Mouse (Mus musculus) retina, postnatal 7 days (tissue): ENCODE data around the gene Fstl4.

Source experiments
- DNase-seq: peaks from one replicate; pipeline ENCODE4 v3.0.0-alpha.2; 2012; ENCODE audit warnings: low read depth, low spot score

The Fstl4 gene

DNA sequence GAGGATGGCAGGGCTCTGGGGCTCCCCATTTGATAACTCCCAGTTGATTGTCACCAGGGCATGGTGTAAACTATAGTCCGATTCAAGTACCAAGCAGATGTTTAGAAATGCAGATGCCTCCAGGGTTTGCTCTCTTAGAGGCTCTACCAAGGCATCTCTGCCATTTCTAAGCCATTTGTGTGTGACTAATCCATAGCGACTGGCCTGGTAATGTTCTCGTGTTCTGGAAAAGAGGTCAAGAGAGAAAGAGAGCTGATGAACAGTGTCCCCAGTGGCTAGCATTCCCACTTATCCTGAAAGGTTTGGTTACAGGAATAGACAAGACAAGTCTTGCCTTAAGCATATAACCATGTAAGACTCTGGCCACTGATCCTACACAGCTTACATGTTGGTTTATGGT is 3.5 kb downstream of the Fstl4 start:
- no peak for DNase-seq

GRCm38 (mm10) chr11:52773073-52773472 is 8.6 kb downstream of the Fstl4 start:
- no peak for DNase-seq

DNA sequence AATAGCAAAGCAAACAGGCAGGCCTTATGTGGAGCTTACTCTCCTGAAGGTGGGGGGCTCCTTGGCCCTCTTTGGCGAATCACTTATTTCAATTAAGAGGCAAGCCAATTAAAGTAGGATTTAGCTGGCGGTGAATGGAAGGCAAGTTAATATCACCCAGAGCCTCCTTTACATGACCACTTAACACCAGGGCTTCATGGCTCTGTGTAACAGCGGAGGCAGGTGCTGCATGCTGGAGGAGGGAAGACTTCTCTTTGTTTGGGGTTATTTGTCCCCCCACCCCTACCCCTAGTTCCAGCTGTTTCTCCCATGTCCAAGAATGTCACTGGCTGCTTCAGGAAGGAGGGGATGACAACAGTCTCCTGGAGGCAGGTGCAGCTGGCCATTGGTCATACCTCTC is 10.9 kb downstream of the Fstl4 start:
- DNase-seq = no peak

DNA sequence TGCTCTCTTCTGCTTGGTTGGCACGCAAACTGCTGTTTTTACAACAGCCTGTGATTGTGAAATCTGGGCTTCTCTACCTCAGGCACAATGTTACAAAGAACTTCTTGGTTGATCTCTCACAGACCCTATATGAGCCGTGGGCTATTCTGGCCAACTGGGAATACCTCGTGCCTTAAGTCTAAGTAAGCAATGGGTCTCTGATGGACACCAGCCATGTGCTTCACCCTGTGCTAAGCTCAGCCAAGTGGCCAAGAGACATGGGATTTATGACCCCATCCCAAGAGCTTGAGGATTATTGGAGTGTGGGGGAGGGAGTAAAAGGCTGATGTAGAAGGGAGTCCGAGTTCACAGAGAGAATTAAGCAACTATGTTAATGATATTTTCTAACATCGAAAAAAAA is 18.0 kb downstream of the Fstl4 start:
- no peak for DNase-seq

GRCm38 (mm10) chr11:52794331-52794730 is 29.9 kb downstream of the Fstl4 start:
- no peak for DNase-seq

DNA sequence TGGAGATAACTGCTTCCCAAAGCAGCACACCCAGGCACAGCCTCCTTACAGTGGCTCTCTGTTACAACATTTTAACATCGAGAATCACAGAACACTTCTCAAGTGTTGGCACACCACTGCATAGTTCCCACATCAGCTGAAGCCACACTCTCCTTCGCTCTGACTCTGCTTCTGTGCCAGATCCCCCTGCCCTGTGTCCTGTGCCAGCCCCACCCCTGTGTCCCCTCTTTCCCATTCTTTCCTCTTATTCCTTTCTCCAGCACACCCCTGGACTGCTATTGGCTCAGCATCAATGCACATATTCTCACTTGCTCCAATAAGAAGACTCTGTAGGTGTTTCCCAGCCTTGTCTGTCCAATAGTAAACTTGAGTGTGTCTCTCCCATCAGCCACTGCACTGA is 45.1 kb downstream of the Fstl4 start:
- no peak for DNase-seq

DNA sequence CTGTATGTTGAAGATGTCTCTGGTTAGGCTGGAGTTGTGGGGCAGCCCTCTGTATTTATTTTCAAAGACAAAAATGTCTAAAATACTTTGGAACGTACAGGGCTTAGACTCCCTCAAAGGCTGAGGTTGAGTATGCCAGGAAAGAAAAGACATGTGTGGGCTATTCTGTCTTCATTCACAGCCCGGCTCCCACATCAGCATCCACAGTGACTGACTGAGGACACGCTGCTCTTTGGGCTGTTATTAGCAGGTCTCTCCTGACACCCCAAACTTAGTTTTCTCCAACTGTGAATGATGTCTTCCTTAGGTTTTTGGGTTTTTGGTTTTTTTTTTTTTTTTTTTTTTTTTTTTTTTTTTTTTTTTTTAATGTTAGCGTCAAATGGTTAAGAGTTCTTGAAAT is 51.6 kb downstream of the Fstl4 start:
- no peak for DNase-seq

GRCm38 (mm10) chr11:52820336-52820905 is 56.0 kb downstream of the Fstl4 start:
- no peak for DNase-seq

DNA sequence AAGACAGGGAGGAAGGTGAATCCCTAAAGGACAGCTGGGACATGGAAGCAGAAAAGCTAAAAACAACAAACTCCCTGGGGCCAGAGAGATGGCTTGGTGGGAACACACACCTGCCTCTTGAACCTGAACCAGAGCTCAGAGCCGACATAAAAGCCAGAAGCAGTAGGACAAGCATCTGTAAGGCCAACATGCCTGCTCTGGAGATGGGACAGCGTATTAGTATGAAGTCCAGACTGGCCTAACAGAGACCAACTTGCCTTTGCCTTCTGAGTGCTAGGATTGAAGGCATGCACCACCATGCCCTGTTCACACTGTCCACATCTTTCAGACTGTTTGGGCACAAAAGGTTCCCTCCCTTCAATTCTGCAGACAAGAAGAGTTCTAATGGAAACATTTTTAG is 62.2 kb downstream of the Fstl4 start:
- no peak for DNase-seq

GRCm38 (mm10) chr11:52831631-52832310 is 67.3 kb downstream of the Fstl4 start:
- DNase-seq = no peak

- DNase-seq = no peak
These were observed 67.9 kb downstream of the Fstl4 start for GRCm38 (mm10) chr11:52832311-52832675.

- DNase-seq = no peak
These were observed 84.3 kb downstream of the Fstl4 start for GRCm38 (mm10) chr11:52848691-52849090.

DNA sequence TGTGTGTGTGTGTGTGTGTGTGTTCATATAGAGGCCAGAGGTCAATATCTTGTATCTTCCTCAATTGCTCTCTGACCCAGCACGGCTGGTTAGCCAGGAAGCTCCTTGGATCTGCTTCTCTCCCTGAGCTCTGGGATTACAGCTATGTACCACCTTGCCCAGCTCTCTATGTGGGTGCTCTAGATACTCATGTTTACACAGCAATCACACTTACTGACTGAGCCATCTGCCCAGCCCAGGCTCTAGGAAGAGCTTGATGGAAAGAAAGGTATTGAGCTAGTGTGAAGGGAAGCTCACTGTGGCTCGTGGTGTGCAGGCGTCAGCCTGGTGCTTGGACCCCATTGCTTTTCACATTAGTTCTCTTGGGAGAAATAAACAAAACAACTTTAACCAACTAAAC is 85.6 kb downstream of the Fstl4 start:
- DNase-seq = no peak

- no peak for DNase-seq
These were observed 108.5 kb downstream of the Fstl4 start for GRCm38 (mm10) chr11:52872846-52873512.

- DNase-seq = no peak
These were observed 111.7 kb downstream of the Fstl4 start for GRCm38 (mm10) chr11:52875916-52876765.

GRCm38 (mm10) chr11:52877662-52878061 is 113.2 kb downstream of the Fstl4 start:
- no peak for DNase-seq

DNA sequence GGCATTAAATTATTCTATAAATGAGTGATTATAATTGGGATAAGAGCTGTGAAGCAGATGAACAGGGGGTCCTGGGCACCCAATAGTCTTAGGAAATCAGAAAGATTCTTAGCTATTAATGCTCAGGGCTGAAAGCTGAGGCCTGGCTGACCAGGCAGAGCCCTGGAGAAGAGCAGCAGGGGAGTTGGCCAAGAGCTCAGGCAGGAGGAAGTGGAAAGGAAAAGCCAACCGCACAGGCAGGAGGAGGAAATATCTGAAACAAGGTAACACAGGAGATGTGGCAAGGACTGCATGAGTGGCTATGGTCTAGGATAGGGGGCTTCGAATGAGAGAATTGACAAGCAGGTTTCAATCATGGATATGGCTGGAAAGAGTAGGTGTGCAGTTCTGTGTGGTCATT is 115.5 kb downstream of the Fstl4 start:
- DNase-seq = no peak

GRCm38 (mm10) chr11:52886559-52887303 is 122.3 kb downstream of the Fstl4 start:
- DNase-seq = no peak

DNA sequence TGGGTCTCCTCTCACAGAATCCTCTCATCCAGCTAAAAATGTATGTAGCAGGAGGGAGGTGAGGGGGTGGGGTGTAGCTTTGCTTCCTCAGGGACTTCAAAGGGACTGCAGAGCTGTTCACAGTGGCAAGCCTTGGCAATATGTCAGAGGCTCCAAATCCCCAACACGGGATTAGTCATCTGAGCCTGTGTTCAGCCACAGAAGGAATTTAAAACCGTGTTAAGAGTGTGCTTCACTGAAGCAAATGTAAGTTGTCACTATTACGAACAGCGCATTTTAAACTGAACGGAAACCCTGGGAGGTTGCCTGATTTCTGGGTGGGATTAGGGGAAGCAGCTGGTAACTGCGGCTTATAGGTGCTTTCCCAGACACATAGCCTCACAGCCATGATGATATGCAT is 123.7 kb downstream of the Fstl4 start:
- DNase-seq = peak; percentile 31

DNA sequence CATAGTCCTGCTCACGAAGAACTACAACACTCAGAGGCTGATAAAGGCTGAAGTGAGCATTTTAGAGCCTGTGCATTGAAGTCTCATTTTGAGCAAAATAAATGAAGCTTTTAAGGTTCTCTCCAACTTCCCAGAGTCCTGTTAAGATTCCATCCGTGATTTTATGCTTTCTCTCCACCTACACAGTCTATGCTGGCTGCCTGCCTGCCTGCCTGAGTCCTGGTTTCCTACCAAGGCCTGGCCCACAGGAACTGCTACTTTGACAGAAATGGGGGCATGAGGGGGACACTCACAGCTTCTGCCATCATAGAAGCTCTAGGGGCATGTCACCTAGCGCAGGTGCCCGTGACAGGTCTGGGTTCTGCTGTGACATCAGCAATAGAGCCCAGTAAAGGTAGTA is 125.1 kb downstream of the Fstl4 start:
- DNase-seq = no peak

- no peak for DNase-seq
These were observed 125.7 kb downstream of the Fstl4 start for GRCm38 (mm10) chr11:52890156-52890555.

GRCm38 (mm10) chr11:52904101-52904500 is 139.7 kb downstream of the Fstl4 start:
- no peak for DNase-seq
